Mouse (Mus musculus) bone marrow, adult 2 months (tissue): Measurements from ENCODE around the gene Fgfr2. TPM values are rescaled to one million over a fixed set of nuclear protein-coding genes. Genes with fewer than 3 reads are reported as not detected.
A peak's percentile ranks its signal among the peaks of the same experiment; 100 is the strongest.

ENCODE experiments used
- H3K27ac ChIP-seq: fragments of 200-500 bp; 2 replicates; pipeline ENCODE4 v1.5.1; 2012; ENCODE audit warnings: low read depth, mild to moderate bottlenecking, control low read depth, inconsistent platforms, low read length; ENCODE audit not compliant: control insufficient read depth, poor library complexity, insufficient read depth
- H3K4me1 ChIP-seq: fragments of 200-500 bp; 2 replicates; pipeline ENCODE4 v1.6.1; 2011; ENCODE audit warnings: low read length; ENCODE audit not compliant: control insufficient read depth, insufficient read depth
- H3K4me3 ChIP-seq: fragments of 200-500 bp; replicated peaks from 2 replicates; pipeline ENCODE3; 2011; ENCODE audit warnings: mild to moderate bottlenecking, low read depth, low read length, control low read depth; ENCODE audit not compliant: control insufficient read depth
- CTCF ChIP-seq: fragments of 200-500 bp; IDR thresholded peaks from 2 replicates; pipeline ENCODE4 v1.5.1; 2011; ENCODE audit warnings: low read length, control low read depth; ENCODE audit not compliant: control insufficient read depth, insufficient read depth
- POLR2A ChIP-seq: fragments of 200-500 bp; IDR thresholded peaks from 2 replicates; pipeline ENCODE4 v1.6.1; 2011; ENCODE audit warnings: low read depth, mild to moderate bottlenecking, control low read depth, low read length, borderline replicate concordance; ENCODE audit not compliant: control insufficient read depth
- WGBS: fragments of 180-500 bp; shearing (Covaris S2); methylation state at CpG from one replicate; pipeline ENCODE4 v1.1.7; 2018; 5-methylcytosine and 5-hydroxymethylcytosine counted together
- polyA plus RNA-seq: library from polyadenylated mRNA; stranded (reverse); fragments of >200 nt; gene quantifications from 2 replicates; pipeline ENCODE4 v1.2.4, GENCODE M21; 2011; ENCODE audit warnings: low replicate concordance; ENCODE audit not compliant: missing spikeins, insufficient read depth, insufficient read length

The Fgfr2 gene
- polyA plus RNA-seq, 1 experiment, result 8.2 TPM

- WGBS, result 76% methylated on average over 6 of the region's 6 CpGs
- H3K4me1 ChIP-seq, result no peaks in the 10 kb centered on the region; the same call in 1 of the 2 replicates
- no peak overlapping the region for H3K27ac ChIP-seq
- TF ChIP-seq POLR2A (no peak), CTCF (no peak)
- H3K4me3 ChIP-seq, result no peak overlapping the region
These were observed 549.9 kb downstream of the Fgfr2 start for GRCm38 (mm10) chr7:132573205-132573604.

GRCm38 (mm10) chr7:132572738-132573137 is 550.4 kb downstream of the Fgfr2 start:
- no peak overlapping the region for H3K4me3 ChIP-seq
- TF ChIP-seq POLR2A (no peak), CTCF (no peak)

GRCm38 (mm10) chr7:132571481-132571880 is 551.7 kb downstream of the Fgfr2 start:
- Histone ChIP-seq H3K27ac (no peak overlapping the region), H3K4me3 (no peak overlapping the region), H3K4me1 (no peaks in the 10 kb centered on the region)
- WGBS, result 87% methylated on average over 8 of the region's 8 CpGs
- no peak for TF ChIP-seq POLR2A
- TF ChIP-seq CTCF, result no peak

More at GRCm38 (mm10) chr7:132572738-132573137, 550.4 kb downstream of the Fgfr2 start:
- 60% methylated on average over 3 of the region's 3 CpGs for WGBS
- Histone ChIP-seq H3K4me1 (no peaks in the 10 kb centered on the region; the same call in 1 of the 2 replicates), H3K27ac (no peak overlapping the region)

DNA sequence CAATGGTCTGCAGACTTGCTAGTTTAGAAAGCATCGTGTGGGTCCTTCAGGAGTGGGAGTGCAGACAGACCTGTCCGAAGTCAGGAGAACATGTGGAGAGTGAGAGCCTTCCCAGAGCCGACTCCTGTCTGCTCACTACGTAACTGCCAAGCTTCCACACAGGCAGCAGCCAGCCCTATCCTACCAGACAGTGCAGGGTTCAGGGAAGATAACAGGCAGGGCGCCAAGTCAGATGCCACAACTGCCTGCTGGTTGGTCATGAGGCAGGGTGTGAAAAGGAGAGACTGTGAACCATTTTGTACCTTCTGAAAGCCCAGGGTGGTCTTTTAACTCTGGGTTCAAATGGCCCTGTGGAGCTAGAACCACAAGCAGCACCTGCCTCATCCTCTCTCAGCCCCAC is 553.1 kb downstream of the Fgfr2 start:
- WGBS, result 69% methylated on average over 5 of the region's 5 CpGs
- Histone ChIP-seq H3K4me3 (no peak overlapping the region), H3K4me1 (no peaks in the 10 kb centered on the region), H3K27ac (no peak overlapping the region)
- no peak for TF ChIP-seq CTCF
- no peak for TF ChIP-seq POLR2A

DNA sequence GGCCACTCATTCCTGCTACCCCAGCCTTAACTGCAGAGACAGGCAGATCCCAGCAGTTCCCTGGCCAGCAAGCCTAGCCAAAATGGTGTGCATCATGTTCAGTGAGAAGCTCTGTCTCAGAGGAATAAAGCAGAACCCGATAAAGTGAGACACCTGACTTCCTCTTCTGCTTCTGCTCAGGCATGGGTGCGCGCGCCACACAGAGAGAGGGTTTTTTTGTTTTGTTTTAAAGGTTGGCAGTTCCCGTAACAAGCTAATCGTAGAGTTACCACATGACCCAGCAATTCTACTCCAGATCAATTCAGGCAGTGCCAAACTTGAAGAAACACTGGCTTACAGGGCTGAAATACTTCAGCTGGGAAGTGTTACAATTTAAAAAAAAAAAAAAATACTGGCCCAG is 554.3 kb downstream of the Fgfr2 start:
- no peak for TF ChIP-seq POLR2A
- no peak for TF ChIP-seq CTCF
- Histone ChIP-seq H3K4me3 (no peak overlapping the region), H3K27ac (peak overlapping the region; percentile 24; the same call in 1 of the 2 replicates), H3K4me1 (no peaks in the 10 kb centered on the region)
- WGBS, result 27% methylated on average over 6 of the region's 6 CpGs

DNA sequence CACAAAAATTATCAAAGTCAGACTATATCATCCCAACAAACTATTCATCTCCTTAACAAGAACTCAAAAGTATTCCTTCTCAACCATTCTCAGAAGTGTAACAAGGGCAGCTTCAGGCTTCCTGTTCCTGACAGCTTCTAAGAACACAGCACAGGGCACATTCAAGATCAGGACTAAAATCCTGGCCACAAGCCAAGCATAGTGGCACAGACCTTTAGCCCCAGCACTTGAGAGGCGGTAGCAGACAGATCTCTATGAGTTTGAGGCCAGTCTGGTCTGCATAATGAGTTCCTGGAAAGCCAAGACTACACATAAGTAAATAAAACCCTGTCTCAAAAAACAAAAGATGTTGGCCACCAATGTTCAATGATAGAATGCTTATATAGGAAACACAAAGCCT is 557.3 kb downstream of the Fgfr2 start:
- Histone ChIP-seq H3K4me3 (no peak overlapping the region), H3K27ac (no peak overlapping the region), H3K4me1 (no peaks in the 10 kb centered on the region)
- TF ChIP-seq POLR2A (no peak), CTCF (no peak)
- 56% methylated on average over 1 of the region's 1 CpGs for WGBS

GRCm38 (mm10) chr7:132559138-132559766 is 563.9 kb downstream of the Fgfr2 start:
- WGBS, result 81% methylated on average over 3 of the region's 3 CpGs
- H3K4me3 ChIP-seq, result no peak overlapping the region
- no peak for TF ChIP-seq POLR2A
- TF ChIP-seq CTCF, result no peak
- H3K4me1 ChIP-seq, result no peaks in the 10 kb centered on the region
- H3K27ac ChIP-seq, result no peak overlapping the region

DNA sequence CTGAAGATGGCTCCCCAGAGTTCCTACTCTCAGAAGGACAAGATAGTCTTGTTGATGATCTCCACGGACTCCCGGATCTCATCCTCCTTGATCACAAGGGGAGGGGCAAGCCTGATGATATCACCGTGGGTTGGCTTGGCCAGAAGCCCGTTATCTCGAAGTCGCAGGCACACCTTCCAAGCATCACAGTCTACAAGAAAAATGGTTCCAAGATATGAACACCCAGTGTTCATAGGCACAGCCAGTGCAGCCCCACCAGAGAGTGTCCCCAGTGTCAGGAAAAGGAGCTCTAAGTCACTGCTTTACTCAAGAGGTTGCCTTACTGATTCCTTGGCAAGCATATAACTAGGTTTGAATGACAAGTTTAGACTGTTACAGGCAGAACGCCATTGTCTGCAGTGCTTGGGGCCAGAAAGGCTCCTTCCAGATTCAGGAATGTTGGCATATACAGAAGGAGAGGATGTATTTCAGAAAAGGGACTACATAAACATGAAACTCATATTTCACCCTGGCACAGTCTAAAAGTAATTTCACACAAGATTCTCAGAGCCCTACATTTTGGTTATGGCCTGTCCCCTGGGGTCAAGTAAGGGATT is 564.9 kb downstream of the Fgfr2 start:
- 71% methylated on average over 7 of the region's 7 CpGs for WGBS
- Histone ChIP-seq H3K4me3 (no peak overlapping the region), H3K27ac (no peak overlapping the region), H3K4me1 (no peaks in the 10 kb centered on the region)
- TF ChIP-seq POLR2A (no peak), CTCF (no peak)
